In genomic region chr6:55811153-55811552, GRCm38 (mm10) we compare ENCODE assay signal across 17 mouse cellular contexts. TPM values are rescaled to one million over a fixed set of nuclear protein-coding genes. Genes with fewer than 3 reads are reported as not detected.
DNase-seq lines count a peak whose midpoint lies in the region; ATAC-seq lines count a peak whose summit lies in the region.
"Had no signal": no experiment of that assay in that cellular context is flagged by ENCODE, and none has a peak within 500 bp of the region (broad histone marks: within the 10 kb centered on the region; RNA-seq: fewer than 3 reads in every experiment).

No protein-coding gene starts in this region.

- no peak overlapping the region for H3K9ac ChIP-seq in forebrain, embryonic 13.5 days
- no peak overlapping the region for H3K9ac ChIP-seq in forebrain, embryonic 12.5 days
- H3K9ac ChIP-seq: embryonic facial prominence, embryonic 15.5 days; liver, postnatal 0 days; midbrain, embryonic 13.5 days had no signal

- no peaks in the 10 kb centered on the region for H3K4me1 ChIP-seq in forebrain, embryonic 13.5 days
- H3K4me1 ChIP-seq in forebrain, embryonic 12.5 days, result no peaks in the 10 kb centered on the region
- H3K4me1 ChIP-seq: embryonic facial prominence, embryonic 15.5 days; midbrain, embryonic 13.5 days had no signal

- no peak for ATAC-seq in forebrain, embryonic 13.5 days
- ATAC-seq in forebrain, embryonic 12.5 days (ENCODE audit: low FRiP score), result no peak
- ATAC-seq: intestine, embryonic 16.5 days; liver, postnatal 0 days; midbrain, embryonic 13.5 days had no signal

- H3K4me3 ChIP-seq in forebrain, embryonic 13.5 days, result no peak overlapping the region
- no peak overlapping the region for H3K4me3 ChIP-seq in forebrain, embryonic 12.5 days (replicated peaks)
- H3K4me3 ChIP-seq: embryonic facial prominence, embryonic 15.5 days; gastrocnemius, adult 2 months; midbrain, embryonic 13.5 days had no signal

- no peaks in the 10 kb centered on the region for H3K36me3 ChIP-seq in forebrain, embryonic 13.5 days (ENCODE audit: poor library complexity, severe bottlenecking)
- no peaks in the 10 kb centered on the region for H3K36me3 ChIP-seq in forebrain, embryonic 12.5 days (replicated peaks)
- H3K36me3 ChIP-seq: embryonic facial prominence, embryonic 15.5 days; midbrain, embryonic 13.5 days had no signal

- H3K4me2 ChIP-seq in forebrain, embryonic 13.5 days, result no peak overlapping the region
- H3K4me2 ChIP-seq in forebrain, embryonic 12.5 days, result no peak overlapping the region
- H3K4me2 ChIP-seq: embryonic facial prominence, embryonic 15.5 days; midbrain, embryonic 13.5 days had no signal

- H3K27ac ChIP-seq in forebrain, embryonic 13.5 days, result peak overlapping the region; percentile 21
- H3K27ac ChIP-seq in forebrain, embryonic 12.5 days, result no peak overlapping the region
- H3K27ac ChIP-seq: embryonic facial prominence, embryonic 15.5 days; gastrocnemius, adult 2 months; midbrain, embryonic 13.5 days had no signal

- 90% methylated on average over 8 of the region's 8 CpGs for WGBS in forebrain, embryonic 13.5 days
- WGBS in forebrain, embryonic 12.5 days, result 88% methylated on average over 8 of the region's 8 CpGs

- no peaks in the 10 kb centered on the region for H3K9me3 ChIP-seq in forebrain, embryonic 13.5 days (replicated peaks)
- no peaks in the 10 kb centered on the region for H3K9me3 ChIP-seq in forebrain, embryonic 12.5 days
- H3K9me3 ChIP-seq: embryonic facial prominence, embryonic 15.5 days; midbrain, embryonic 13.5 days had no signal

- peak; percentile 92 for DNase-seq in brain, adult 2 months (ENCODE audit: low read depth, low spot score)
- DNase-seq in frontal cortex, postnatal 10 days (ENCODE audit: low spot score in 2 of 2), result peak; percentile 47 to 51
- peak; percentile 59 to 69 for DNase-seq in left cerebral cortex, postnatal 14 days (ENCODE audit: low spot score in 2 of 2)
- no peak for DNase-seq in kidney, adult 8-10 months
- no peak for DNase-seq in kidney, adult 11 months
- no peak for DNase-seq in spleen, postnatal 10 days (ENCODE audit: low spot score in 2 of 2)
- DNase-seq: gastrocnemius, adult 2 months; heart, postnatal 4 days; kidney, postnatal 36 days; liver, postnatal 0 days; lung, postnatal 36 days had no signal

- H3K27me3 ChIP-seq in forebrain, embryonic 13.5 days, result no peaks in the 10 kb centered on the region
- H3K27me3 ChIP-seq in forebrain, embryonic 12.5 days, result no peaks in the 10 kb centered on the region
- H3K27me3 ChIP-seq: embryonic facial prominence, embryonic 15.5 days; midbrain, embryonic 13.5 days had no signal

- intact Hi-C loops in left cerebral cortex, postnatal 14 days (cut with DNase I), result loop anchor here (5.0 kb wide), 5 partner anchors 71 to 289 kb away; no protein-coding TSS in a partner anchor

RNA-seq across cellular contexts. Expression of gene Itprid1, which starts 25.5 kb away (rescaled TPM):
- 0.50 and 0.92 TPM in 2 replicates for polyA plus RNA-seq in forebrain, embryonic 13.5 days (2015; fragmentation: Nextera tagmentation; extraction: Ambion mirVana)
- 0.06 and 0.08 TPM in 2 replicates for polyA plus RNA-seq in forebrain, embryonic 12.5 days (2016; fragmentation: Nextera tagmentation; extraction: Ambion mirVana)
- total RNA-seq in left cerebral cortex, postnatal 14 days (2021), result 1 to 10 TPM; 1.4 to 1.8 TPM
- total RNA-seq: gastrocnemius, adult 2 months; heart, postnatal 4 days had no signal
- polyA plus RNA-seq: intestine, embryonic 16.5 days; liver, postnatal 0 days; midbrain, embryonic 13.5 days; spleen, adult 2 months had no signal

Comparison
In these comparisons a context has a peak if more than half of its experiments do, and no peak if none do; other contexts are left out.
1. DNase-seq: peak in brain, adult 2 months (single experiment), frontal cortex, postnatal 10 days (2 of 2) and left cerebral cortex, postnatal 14 days (2 of 2); none in kidney, adult 8-10 months (0 of 2), kidney, adult 11 months (single experiment) and spleen, postnatal 10 days (0 of 2).